Mouse (Mus musculus) lung, embryonic 14.5 days (tissue): ENCODE measurements at regions not wholly inside any gene's neighbourhood (a gene's known extent, or its start where the extent isn't known, plus 50 kb on each side); places are given as distances from the start of the nearest gene placed in this dataset.

Experiments used
- ATAC-seq: fragments of 200-750 bp; cut with Nextera tagmentation; 2 replicates; pipeline ENCODE4 v1.8.0; 2017; ENCODE audit warnings: mild to moderate bottlenecking, moderate TSS enrichment, moderate library complexity; ENCODE audit not compliant: insufficient read depth
- DNase-seq: peaks from one replicate; pipeline ENCODE4 v3.0.0-alpha.2; 2015
- H3K27ac ChIP-seq: fragments of 300-500 bp; sonication (generic); 2 replicates; pipeline ENCODE4 v1.5.1; 2014; ENCODE audit warnings: low read depth, mild to moderate bottlenecking, moderate library complexity
- H3K27me3 ChIP-seq: fragments of 300-500 bp; sonication (generic); 2 replicates; pipeline ENCODE4 v1.6.1; 2014; ENCODE audit warnings: low read length, control low read depth; ENCODE audit not compliant: insufficient read depth
- H3K36me3 ChIP-seq: fragments of 300-500 bp; sonication (generic); 2 replicates; pipeline ENCODE4 v1.6.1; 2014; ENCODE audit warnings: control low read depth; ENCODE audit not compliant: insufficient read depth
- H3K4me1 ChIP-seq: fragments of 300-500 bp; sonication (generic); 2 replicates; pipeline ENCODE4 v1.6.1; 2014; ENCODE audit warnings: antibody characterized with exemption, control low read depth; ENCODE audit not compliant: insufficient read depth
- H3K4me2 ChIP-seq: fragments of 300-500 bp; sonication (generic); 2 replicates; pipeline ENCODE4 v1.6.1; 2014; ENCODE audit warnings: mild to moderate bottlenecking
- H3K4me3 ChIP-seq: fragments of 300-500 bp; sonication (generic); 2 replicates; pipeline ENCODE4 v1.5.1; 2014; ENCODE audit warnings: low read depth, low read length
- H3K9ac ChIP-seq: fragments of 300-500 bp; sonication (generic); 2 replicates; pipeline ENCODE4 v1.6.1; 2014
- H3K9me3 ChIP-seq: fragments of 300-500 bp; sonication (generic); 2 replicates; pipeline ENCODE4 v1.6.1; 2016; ENCODE audit warnings: low read depth, low read length, control low read depth
- CTCF ChIP-seq: IDR thresholded peaks from 2 replicates; pipeline ENCODE4 v1.5.1; 2016; ENCODE audit warnings: antibody characterized with exemption, low read depth
- WGBS: fragments of 180-500 bp; shearing (Covaris S2); extraction: QIAGEN DNeasy Blood & Tissue Kit; methylation state at CpG from one replicate; pipeline ENCODE4 v1.1.7; 2014; 5-methylcytosine and 5-hydroxymethylcytosine counted together

DNA sequence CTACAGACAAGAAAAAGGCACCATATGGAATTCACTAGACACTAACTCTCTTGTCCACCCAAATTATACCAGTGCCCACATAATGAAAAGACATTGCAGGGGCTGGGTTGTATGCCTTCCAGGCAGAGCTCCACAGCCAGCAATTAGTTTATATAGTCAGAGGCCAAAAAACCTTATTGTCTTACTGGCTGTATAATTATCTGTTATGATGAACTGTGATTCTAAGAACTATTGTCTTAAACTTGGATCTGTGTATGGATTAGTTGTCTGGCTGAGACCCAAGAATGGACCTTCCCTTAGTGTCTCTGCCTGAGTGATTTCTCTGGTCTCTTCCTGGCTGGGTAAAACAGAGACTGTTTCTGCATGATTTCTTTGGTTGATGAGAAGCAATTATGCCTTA is 454.2 kb downstream of the Prkd1 start:
- Histone ChIP-seq H3K27me3 (no peaks in the 10 kb centered on the region), H3K4me2 (no peak overlapping the region), H3K9ac (no peak overlapping the region), H3K36me3 (no peaks in the 10 kb centered on the region), H3K27ac (no peak overlapping the region), H3K9me3 (no peaks in the 10 kb centered on the region), H3K4me1 (no peaks in the 10 kb centered on the region), H3K4me3 (no peak overlapping the region)
- no peak for ATAC-seq
- no peak for TF ChIP-seq CTCF
- no peak for DNase-seq

DNA sequence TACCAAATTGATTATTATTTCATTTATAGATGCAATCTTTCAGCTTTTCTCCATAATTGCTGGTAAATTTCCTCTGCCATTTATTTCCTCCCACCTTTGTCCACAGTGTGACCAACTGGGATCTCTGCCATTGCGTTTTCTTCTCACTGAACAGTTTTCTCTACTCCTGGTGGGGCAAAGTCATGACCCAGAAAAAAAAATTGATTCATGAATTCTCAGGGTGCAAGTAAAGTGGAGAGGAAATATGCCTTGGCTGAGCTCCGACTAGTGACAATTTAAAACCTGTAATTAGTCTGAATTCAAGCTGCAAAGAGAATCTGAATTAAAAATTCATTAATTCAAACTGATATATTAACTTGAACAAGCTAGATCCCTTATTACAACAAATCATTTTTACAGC is 452.6 kb downstream of the Prkd1 start:
- DNase-seq (no peak), ATAC-seq (no peak)
- Histone ChIP-seq H3K36me3 (no peaks in the 10 kb centered on the region), H3K9me3 (no peaks in the 10 kb centered on the region), H3K9ac (no peak overlapping the region), H3K4me3 (no peak overlapping the region), H3K27me3 (no peaks in the 10 kb centered on the region), H3K27ac (no peak overlapping the region), H3K4me2 (no peak overlapping the region), H3K4me1 (no peaks in the 10 kb centered on the region)
- no peak for TF ChIP-seq CTCF
- 46% methylated on average over 2 of the region's 2 CpGs for WGBS

DNA sequence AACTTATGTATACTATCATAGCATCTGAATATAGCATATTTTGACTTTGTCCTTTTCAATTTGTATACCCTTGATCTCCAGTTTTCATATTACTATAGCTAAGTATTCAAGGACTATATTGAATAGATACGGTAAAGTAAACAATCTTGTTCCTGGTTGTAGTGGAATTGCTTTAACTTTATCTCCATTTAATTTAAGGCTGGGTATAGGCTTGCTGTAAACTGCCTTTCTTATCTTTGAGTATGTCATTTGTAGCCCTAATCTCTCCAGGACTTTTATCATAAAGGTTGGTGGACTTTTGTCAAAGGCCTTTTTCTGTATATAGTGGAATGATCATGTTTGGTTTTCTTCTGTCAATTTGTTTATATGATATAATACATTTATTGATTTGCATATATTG is 407.8 kb downstream of the Prkd1 start:
- H3K27ac ChIP-seq, result no peak overlapping the region
- 87% methylated on average over 1 of the region's 1 CpGs for WGBS
- TF ChIP-seq CTCF, result no peak
- no peaks in the 10 kb centered on the region for H3K27me3 ChIP-seq
- no peaks in the 10 kb centered on the region for H3K9me3 ChIP-seq
- no peaks in the 10 kb centered on the region for H3K4me1 ChIP-seq
- H3K36me3 ChIP-seq, result no peaks in the 10 kb centered on the region
- H3K9ac ChIP-seq, result no peak overlapping the region
- no peak overlapping the region for H3K4me3 ChIP-seq
- DNase-seq, result no peak
- H3K4me2 ChIP-seq, result no peak overlapping the region
- no peak for ATAC-seq

DNA sequence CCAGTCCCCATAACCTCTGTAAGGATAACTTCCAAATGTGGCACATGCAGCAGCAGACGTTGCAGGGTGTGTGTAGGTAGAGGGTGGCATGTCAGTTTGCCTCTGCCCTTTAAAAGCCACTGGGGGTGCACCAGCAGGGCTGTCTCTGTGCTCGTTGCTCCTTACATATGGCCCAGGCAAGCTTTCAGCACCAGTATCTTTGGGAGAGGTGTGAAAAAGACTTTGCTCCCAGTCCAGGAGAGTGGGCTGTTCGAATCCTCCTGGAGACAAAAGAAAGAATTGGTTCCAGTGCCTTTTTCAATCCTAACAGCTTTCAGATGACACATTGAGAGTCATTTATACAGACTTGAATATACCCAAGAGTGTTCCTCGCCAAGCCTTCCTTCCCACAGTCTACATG is 390.0 kb downstream of the Prkd1 start:
- DNase-seq, result no peak
- no peaks in the 10 kb centered on the region for H3K9me3 ChIP-seq
- no peaks in the 10 kb centered on the region for H3K4me1 ChIP-seq
- no peaks in the 10 kb centered on the region for H3K27me3 ChIP-seq
- TF ChIP-seq CTCF, result no peak
- whole genome bisulfite sequencing, result 67% methylated on average over 4 of the region's 4 CpGs
- H3K4me2 ChIP-seq, result no peak overlapping the region
- no peak overlapping the region for H3K9ac ChIP-seq
- H3K4me3 ChIP-seq, result no peak overlapping the region
- H3K36me3 ChIP-seq, result no peaks in the 10 kb centered on the region
- no peak for ATAC-seq
- no peak overlapping the region for H3K27ac ChIP-seq

DNA sequence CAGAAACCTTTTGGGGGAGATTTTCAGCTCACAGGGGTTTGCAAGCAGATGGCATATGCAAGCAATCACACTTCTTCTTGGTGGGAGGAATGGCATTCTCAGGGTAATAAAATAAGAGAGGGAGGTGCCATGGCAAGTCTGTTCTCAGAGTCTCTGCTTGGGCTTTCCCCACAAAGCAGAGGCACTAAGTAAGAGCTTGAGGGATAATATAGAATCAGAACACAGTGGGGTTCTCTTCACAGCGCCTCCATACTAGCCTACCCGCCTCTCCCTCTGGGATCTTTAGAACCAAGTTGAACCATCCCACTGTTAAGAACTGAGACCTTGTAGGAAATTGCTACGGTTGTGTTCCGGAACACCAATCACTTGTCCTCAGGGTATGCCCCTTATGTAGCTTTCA is 387.8 kb downstream of the Prkd1 start:
- Histone ChIP-seq H3K9me3 (no peaks in the 10 kb centered on the region), H3K36me3 (no peaks in the 10 kb centered on the region), H3K9ac (no peak overlapping the region), H3K4me1 (no peaks in the 10 kb centered on the region), H3K27ac (no peak overlapping the region), H3K27me3 (no peaks in the 10 kb centered on the region), H3K4me3 (no peak overlapping the region), H3K4me2 (no peak overlapping the region)
- ATAC-seq (no peak), DNase-seq (no peak)
- no peak for TF ChIP-seq CTCF
- WGBS, result 82% methylated on average over 4 of the region's 4 CpGs

DNA sequence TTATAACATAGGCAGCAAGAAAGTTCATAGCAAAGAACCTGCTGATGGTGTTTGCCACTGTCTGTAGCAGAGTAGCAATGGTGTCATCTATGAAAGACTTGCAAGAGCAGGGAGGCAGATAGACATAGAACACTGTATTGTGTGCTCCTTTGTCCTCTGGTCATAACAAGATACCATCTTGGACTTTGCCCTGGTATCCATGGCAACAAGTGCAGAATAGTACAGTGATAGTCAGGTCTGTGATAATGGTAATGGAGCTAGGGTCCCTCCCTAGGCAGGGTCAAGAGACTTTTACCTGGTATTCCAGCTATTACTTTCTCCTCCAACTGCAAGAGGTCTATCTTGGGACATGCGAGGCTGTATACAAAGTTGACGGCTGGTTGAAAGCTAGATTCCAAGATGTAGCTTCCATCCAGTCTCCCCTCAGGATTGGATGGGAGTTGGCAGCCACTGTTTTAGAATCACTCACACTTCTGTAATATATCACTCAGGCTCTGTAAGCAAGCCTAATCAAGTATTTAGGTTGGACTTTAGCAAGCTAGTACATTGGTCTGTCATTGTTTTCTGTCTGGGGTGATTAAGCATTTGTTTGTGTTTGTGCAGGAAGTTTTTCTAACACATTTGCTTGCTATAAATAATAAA is 375.5 kb downstream of the Prkd1 start:
- no peak for TF ChIP-seq CTCF
- Histone ChIP-seq H3K9ac (no peak overlapping the region), H3K4me3 (no peak overlapping the region), H3K9me3 (no peaks in the 10 kb centered on the region), H3K27me3 (no peaks in the 10 kb centered on the region), H3K27ac (no peak overlapping the region), H3K36me3 (no peaks in the 10 kb centered on the region), H3K4me1 (no peaks in the 10 kb centered on the region), H3K4me2 (no peak overlapping the region)
- ATAC-seq, result no peak
- no peak for DNase-seq
- 56% methylated on average over 2 of the region's 2 CpGs for WGBS

DNA sequence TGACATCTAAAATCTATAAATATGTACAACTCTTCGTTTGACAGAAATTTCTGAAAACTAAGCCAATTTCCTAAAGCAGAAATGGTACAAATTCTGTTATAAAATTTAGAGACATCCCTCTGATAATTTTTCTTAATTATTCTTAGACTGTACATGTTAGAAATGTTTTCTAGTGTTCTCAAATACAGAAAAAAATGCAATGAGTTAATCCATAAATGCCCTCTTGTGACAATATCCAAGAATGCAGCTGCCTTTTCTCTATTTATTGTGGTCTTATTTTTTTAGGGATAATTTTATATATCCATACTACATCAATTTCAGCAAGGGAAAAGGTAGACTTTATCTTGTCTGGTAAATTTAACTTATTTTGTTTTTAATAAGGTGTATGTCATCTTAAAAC is 367.3 kb downstream of the Prkd1 start:
- TF ChIP-seq CTCF, result no peak
- H3K27ac ChIP-seq, result no peak overlapping the region
- 59% methylated on average over 1 of the region's 1 CpGs for WGBS
- H3K4me1 ChIP-seq, result no peaks in the 10 kb centered on the region
- no peak overlapping the region for H3K4me3 ChIP-seq
- peak; percentile 15 for DNase-seq
- no peaks in the 10 kb centered on the region for H3K27me3 ChIP-seq
- no peaks in the 10 kb centered on the region for H3K36me3 ChIP-seq
- no peak for ATAC-seq
- H3K4me2 ChIP-seq, result no peak overlapping the region
- no peaks in the 10 kb centered on the region for H3K9me3 ChIP-seq
- no peak overlapping the region for H3K9ac ChIP-seq
